Mouse (Mus musculus) embryo, embryonic 9.5 days (tissue): Measurements from ENCODE around the gene Gm10392.
A peak's percentile ranks its signal among the peaks of the same experiment; 100 is the strongest.
"Not testable (repeated sequence)": the region's sequence is repeated elsewhere in the genome, so short reads cannot be mapped to it uniquely, and the experiment has no call there.

ENCODE experiments used
- DNase-seq: peaks from one replicate; pipeline ENCODE4 v3.0.0-alpha.2; 2017; ENCODE audit errors: extremely low spot score

The Gm10392 gene

DNA sequence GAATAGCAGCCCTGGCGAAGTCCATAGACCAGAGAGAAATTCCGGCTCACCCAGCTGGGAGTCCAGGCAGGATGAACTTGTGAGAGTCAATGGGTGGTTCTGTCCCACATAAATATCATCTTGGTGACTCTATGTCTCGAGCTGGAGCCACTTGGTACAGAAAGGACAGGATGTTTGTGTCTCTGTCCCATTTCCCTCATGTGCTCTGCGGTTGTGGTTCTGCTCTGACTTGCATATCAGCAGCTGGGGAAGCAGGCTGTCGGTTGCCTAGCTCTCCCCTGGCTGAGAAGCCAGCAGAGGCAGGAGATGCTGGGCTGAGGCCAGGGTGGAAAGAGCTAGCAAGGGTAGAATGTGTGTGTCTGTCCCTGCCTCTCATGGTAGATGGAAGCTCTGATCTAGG lies at the start of gene Gm10392:
TSS of gene Gm10392 (minus strand) at position 156 of the 400 bp plus-strand sequence.
- DNase-seq: no peak

DNA sequence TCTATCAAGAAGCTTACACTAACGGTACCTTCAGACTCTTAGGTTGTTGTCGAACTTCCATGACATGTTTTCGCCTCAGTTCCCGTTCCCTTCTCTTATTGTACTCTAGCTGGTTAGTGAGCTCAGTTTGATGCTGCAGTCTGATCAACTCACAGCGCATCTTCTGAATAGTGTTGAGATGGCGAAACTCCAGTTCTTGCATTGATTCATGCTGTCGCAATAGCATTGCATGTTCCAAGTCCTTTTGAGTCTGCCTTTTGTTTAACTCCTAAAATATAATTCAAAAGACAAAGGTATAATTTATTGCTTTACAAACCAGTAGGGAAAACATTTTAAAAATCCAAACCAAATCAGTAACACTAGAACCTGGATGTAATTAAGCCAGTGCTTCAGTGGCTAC lies 26.3 kb upstream of the Gm10392 start:
- DNase-seq: no peak

DNA sequence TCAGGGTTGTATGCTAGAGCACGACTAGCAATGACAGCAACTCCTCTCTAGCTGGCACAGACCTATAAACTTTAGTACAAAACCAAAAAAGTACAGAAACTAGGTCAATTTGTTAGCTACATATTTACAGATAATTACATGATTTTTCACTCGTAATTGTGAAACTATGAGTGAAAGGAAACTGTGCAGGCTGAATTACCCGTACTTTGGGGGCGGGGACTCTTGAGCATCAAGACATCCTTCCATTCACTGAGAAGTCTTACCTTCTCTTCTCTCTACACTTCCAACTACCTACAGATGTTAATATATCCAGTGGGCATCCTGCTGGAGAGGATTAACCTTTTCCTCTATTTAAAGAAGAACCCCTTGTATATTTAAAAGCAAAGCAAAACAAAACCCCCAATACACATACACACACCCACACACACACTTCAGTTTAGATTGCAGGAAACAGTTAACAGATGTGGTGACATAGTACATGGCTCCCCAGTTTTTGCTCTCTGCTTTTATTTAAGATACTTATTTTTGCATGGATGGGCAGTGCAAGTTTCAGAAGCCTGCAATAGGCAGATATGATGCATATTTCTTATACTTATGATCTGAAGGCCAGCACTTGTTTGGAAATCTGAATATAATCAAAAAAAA lies 13.3 kb upstream of the Gm10392 start:
- no peak for DNase-seq

DNA sequence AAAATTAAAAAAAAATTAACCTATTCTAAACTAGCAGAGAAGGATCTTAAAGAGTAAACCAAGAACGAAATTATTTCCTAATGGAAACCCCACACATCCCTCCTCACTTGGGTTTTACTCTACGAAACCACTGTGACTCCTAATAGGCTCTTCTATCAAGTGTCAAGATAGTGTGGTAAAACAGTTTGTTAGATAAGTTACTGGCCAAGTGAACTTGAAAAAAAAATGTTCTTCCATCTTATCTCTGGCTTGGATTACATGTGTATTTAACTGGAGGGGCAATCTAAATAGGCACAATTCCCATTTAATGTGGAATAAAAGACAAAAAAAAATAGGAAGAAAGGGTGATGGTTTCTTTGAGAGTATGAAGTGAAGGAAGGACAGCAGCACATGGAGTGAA lies 11.9 kb upstream of the Gm10392 start:
- DNase-seq: no peak

DNA sequence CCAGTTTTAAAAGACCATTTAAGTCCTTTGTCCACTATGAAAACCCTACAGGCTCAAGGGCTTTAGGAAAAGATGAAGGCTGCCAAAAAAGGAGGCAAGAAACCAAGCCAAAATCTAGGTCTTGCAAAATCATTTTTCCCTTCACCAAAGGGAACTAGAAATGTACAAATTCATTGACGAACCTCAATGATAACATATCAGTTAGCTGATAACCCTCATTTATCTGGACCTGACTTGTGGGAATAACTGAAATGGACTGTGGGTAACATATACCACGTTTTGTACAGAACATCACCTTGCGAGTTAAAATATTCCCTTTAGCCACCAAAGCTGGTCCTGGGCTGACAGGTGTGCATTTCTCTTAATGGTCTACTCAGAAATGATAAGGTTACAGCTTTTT lies 10.6 kb upstream of the Gm10392 start:
- no peak for DNase-seq

DNA sequence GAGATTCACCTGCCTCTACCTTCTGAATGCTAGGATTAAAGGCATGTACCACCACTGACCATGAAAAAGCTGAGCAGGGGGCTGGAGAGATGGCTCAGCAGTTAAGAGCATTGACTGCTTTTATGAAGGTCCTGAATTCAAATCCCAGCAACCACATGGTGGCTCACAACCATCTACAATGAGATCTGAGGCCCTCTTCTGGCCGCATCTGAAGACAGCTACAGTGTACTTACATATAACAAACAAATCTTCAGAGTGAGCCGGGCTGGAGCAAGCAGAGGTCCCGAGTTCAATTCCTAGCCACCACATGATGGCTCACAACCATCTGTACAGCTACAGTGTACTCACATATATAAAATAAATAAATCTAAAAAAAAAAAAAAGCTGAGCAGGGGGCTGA lies 9.4 kb upstream of the Gm10392 start:
- not testable (repeated sequence) for DNase-seq

DNA sequence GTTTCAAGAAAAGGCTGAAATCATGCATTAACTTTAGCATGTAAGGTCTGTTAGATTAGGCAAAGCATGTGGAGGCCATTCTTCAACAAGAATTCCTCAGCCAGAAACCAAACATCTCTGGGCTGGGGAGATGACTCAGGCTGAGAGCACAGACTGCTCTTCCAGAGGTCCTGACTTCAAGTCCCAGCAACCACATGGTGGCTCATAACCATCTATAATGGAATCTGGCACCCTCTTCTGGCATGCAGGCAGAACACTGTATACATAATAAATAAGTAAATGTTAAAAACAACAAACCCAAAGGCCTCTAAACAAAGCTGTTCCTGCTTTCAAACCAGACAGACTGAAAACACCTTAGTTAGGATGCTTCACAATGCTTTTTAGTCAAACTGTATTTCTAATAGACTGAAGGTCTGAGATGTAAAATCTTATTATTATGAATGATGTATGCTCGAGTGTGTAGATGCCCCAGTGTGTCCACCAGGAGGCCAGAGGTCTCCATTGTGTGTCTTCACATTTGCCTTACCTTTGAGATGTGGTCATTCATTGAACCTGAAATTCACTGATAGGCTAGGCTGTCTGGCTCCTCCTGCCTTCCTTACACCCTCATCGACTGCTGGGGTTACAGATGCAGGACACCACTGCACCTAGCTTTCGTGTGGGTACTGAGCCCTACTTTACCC lies 6.9 kb upstream of the Gm10392 start:
- no peak for DNase-seq

DNA sequence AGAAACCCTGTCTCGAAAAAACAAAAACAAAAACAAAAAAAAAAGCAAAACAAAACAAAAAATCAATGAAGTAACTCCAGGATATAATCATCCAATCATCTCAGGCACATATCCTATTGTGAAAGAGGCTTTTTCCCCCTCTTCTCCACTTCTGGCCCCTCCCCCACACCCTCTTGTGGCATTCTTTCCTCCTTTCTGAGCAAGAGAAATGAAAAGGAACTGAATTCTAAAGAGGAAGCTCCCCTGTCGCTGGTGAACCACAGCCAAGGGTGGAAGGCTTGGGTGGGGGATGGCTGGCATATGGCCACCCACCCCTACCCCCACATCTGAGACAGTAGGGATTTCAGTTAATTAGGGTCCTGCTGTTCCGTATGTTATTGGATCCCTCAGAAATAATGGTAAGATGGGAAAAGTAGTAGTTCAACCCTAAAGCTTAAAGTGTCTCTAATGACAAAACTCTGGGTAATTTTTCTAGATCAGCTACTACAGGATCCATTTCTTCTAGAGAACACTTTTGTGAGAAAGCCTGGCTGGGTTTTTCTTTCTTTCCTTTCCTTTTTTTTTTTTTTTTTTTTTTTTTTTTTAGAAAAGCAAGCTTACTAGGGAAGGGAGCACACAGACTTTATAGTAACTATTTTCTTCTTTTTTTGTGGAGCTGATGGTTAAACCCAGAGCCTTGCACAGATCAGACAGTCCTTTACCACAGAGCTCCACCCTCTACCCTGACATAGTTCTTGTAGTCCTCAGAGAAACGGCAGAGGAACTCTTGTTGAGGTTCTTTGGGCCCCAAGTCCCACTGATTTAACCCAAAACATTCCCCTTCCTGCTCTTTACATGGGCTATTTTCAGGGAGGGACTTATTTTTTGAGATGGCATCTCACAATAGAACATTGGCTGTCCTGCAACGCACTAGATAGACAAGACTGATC lies 1.9 kb upstream of the Gm10392 start:
- DNase-seq: no peak

DNA sequence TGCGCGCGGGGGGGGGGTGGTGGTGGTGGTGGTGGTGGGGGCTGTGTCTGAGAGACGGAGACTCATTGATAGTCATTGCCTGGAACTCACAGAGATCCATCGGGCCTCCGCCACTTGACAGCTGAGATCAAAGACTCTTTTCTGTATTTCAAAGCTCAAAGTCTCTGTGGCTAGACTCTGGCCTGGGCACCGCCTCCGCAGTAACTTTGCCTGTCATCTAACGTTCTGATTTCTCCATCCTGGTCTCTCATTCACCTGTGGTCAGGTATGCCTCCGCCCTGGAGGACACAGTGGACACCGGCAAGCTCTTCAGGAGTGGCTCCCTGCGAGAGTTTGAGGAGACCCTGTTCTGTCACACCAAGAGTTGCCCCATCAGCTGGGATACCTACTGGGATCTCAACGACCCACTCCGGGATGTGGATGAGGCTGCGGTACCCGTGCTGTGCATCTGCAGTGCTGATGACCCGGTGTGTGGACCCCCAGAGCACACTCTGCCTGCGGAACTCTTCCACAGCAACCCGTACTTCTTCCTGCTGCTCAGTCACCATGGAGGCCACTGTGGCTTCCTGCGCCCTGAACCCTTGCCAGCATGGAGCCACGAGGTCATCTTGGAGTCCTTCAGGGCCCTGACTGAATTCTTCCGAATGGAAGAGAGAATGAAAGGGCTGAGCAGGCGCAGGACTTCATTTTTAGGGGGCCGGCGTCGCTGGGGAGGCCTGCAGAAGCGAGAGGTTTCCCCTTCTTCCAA lies 773 bp downstream of the Gm10392 start:
- DNase-seq: no peak

DNA sequence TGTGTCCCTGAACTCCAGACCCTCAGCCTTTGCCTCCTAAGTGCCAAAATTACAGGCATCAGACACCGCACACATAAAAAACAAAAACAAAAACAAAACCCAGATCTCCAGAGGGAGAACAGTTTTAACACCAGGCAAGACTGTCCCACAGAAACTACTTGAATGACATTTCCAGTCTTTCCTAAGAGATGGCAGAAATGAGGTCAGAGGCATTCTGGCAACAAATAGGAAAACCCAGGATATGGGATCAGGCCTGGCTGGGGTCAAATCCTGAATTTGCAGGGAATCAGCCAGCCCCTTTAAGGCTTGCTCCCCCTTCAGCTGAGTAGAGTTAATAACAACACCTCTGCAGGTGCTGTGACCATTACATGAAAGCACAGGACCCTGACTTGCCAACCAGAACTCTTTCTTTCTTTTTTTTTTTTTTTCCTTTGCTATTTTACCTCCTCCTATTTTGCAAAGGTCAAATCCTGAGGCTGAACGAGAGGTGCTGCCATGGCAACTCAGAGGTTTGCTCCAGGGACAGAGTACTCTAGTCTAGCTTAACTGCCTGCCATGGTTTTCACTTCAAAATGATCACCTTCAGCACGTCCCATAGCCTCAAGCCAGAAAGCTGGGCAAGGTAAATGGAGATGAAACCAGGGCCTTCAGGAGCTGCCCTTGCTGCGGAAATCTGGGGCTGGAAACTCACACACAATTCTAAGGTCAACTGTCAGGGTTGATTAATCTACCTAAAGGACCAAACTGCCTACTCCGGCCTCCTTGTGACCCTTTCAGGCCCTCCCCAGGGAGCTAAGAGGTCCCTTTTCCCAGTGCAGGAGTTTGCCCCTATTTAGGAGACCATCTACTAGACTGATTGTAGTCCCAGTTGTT lies 2.2 kb downstream of the Gm10392 start:
- no peak for DNase-seq

DNA sequence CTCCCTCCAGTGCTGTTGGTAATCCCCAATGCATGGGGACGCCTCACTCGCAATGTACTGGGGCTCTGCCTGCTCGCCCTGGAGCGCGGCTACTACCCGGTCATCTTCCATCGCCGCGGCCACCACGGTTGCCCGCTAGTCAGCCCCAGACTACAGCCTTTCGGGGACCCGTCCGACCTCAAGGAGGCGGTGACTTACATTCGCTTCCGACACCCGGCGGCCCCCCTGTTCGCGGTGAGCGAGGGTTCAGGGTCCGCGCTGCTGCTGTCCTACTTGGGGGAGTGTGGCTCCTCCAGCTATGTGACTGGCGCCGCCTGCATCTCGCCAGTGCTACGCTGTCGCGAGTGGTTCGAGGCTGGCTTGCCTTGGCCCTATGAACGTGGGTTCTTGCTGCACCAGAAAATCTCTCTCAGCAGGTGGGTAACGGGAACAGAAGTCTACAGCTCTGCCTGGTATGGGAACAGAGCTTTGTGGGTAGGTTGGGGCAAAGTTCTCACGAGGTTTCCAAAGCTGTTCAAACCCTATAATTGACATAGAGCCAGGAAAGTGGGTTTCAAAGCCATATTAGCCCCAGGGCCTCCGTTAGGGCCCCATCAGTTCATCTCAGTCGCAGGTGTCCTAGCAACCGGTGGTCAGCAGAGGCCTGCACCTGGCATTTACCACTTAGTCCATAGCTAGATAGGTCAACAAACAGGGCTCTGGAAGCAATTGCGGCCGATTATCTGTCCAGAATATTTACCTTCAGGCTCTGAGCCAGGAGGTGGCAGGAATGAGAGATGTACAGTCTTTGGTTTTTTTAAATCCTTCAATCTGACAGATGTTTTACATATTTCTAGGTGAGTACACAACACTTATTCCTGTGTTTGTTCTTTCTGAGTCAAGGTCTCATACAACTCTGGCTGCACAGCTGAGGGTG lies 3.1 kb downstream of the Gm10392 start, which contains the start of gene Trp53i13:
TSS of gene Trp53i13 (minus strand) at position 344 of the 916 bp plus-strand sequence.
- DNase-seq: no peak

DNA sequence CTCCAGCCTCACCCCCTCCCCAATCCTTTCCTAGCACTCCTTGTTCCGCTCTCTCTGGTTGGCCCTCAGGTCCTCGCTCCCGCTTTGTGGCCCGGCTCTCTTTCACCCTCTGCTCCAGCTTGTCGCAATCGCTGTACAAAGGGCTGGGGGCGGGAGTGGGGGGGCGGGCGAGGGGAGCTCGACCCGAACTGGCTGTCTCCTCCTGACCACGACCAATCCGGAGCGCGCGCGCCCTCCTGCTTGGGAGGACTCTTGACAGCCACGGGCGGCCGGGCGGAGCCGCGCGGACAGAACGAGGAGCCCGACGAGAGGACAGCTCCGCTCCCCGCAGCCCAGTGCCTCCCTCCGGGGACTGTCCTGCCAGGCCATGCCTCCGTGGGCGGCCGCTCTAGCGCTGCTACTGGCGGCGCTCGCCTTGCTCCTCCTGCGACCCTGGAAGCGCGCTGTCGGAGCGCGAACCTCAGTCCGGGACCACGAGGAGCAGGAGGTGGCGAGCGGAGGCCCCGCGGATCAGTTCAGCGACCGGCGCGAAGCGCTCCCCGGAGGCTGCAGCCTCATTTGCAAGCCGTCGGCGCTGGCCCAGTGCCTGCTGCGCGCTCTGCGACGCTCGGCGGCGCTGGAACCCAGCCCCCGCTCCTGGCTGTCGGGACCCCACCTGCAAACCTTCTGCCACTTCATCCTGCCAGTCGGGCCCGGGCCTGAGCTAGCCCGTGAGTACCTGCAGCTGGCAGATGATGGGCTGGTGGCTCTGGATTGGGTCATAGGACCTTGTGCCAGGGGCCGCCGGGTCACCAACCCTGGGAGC lies 4.0 kb downstream of the Gm10392 start, which contains the start of gene Abhd15:
TSS of gene Abhd15 (plus strand) at position 290 of the 805 bp plus-strand sequence.
- DNase-seq: peak; percentile 84

DNA sequence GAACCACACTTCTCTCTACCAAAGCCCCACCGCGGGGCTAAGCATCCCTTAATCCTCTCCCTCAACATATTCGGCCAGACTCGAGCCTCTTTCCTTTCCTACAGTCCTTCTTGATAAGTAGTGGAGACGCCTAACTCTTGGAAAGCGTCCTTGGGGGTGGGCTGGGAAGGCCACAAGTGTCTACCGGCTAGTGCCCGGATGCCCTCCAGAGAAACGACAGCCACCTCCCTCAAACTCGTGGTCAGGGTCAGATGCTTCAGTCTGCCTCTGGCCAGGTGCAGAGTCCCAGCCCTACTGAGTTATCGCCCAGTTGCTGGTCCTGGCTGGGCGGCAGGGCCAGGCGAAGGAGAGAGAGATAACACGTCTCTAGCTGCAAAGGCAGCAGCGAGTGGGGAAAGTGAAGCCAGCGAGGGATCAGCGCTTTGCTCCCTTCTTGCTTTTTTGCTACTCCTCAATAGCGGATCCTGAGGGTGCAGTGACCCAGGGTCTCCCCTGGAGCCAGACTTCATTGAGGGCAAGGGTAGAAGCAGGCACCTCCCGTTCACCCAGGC lies 4.6 kb downstream of the Gm10392 start:
- peak; percentile 34 for DNase-seq

DNA sequence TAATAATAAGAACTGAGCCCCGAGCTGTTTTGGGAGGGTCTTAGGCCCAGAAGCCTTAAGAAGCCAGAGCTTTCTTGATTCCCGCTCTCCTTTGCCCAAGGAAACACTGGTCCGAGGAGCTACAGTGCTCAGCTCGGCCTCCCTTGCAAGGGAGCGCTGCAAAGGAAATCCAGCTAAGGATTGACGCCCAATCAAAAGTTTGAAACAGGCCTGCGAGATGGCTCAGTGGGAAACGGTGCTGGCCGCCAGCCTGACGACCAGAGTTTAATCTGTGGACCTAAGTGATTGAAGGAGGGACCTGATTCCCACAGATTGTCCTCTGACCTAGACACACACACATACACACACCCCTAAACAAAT lies 5.2 kb downstream of the Gm10392 start:
- DNase-seq: no peak

DNA sequence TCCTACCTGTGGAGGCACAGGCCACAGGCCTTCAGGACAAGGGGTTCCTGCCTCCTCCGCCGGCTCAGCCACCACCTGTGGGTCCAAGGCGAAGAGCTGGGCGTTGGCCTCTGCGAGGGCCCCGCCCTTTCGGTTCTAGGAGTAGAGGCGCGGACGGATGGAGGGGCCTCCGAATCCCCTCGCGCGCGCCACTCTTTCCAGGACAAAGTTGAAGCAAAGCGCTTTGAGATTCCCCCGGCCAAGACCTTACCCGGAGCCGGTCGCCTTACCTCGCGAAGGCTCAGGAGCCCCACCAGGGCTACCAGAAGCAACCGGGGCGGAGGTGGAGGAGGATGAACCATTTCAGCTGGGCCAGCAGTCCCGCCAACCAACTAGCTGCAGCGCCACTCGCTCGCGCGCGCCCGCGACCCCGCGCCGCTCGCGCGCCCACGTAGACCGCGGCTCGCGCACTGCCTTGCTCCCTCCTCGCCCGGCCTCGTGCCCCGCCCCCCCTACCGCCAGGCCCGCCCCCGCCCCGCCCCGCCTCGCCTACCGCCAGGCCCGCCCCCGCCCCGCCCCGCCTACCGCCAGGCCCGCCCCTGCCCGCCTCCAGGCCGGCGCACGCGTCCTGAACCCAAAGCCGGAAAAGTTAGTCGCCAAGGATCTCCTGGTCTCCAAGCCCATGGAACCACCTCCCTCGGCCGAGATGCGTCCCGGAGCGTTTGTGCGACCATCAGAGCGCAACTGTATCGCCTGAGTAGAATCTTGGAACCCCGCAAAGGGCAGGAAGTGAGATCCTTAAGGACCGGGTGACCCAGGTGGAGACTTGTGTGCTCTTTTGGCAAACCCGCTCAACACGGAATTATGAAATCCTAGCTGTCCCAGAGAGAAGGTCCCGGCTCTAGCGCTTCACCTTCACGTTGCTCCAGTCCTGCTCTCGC lies 5.8 kb downstream of the Gm10392 start:
- peak; percentile 97 for DNase-seq

DNA sequence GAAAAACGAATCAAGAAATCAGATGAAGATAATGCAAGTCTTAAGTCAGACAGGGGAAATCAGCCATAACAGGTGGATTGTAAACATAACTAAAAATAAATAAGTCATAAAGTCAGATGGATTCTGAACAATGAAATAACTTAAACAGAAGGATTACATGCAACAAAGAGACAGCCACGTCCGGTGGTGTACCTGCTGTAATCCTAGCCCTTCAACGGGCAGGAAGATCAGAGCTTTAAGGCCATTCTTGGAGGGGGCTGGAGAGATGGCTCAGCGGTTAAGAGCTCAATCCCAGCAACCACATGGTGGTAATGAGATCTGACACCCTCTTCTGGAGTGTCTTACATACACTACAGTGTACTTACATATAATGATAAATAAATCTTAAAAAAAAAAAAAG lies 7.7 kb downstream of the Gm10392 start:
- no peak for DNase-seq
